Mouse (Mus musculus) c-Kit-positive CD71-positive TER-119-negative erythroid progenitor cells, embryonic 14.5 days (primary cell): Measurements from ENCODE around the gene Ndufv3.
"Not testable (repeated sequence)": the region's sequence is repeated elsewhere in the genome, so short reads cannot be mapped to it uniquely, and the experiment has no call there.

ENCODE experiments used
- DNase-seq: peaks from one replicate; pipeline ENCODE4 v3.0.0-alpha.2; 2013; ENCODE audit warnings: low read depth

Gene Ndufv3

GRCm38 (mm10) chr17:31512593-31512992 lies 7.3 kb upstream of the Ndufv3 start:
- no peak for DNase-seq

- DNase-seq: no peak
Measured at GRCm38 (mm10) chr17:31514696-31515095, 5.2 kb upstream of the Ndufv3 start.

GRCm38 (mm10) chr17:31519344-31519945 lies 470 bp upstream of the Ndufv3 start:
- peak; percentile 19 for DNase-seq

- no peak for DNase-seq
Measured at GRCm38 (mm10) chr17:31520895-31521294, 980 bp downstream of the Ndufv3 start.

- DNase-seq: no peak
Measured at GRCm38 (mm10) chr17:31521948-31522347, 2.0 kb downstream of the Ndufv3 start.

- no peak for DNase-seq
Measured at GRCm38 (mm10) chr17:31525114-31525513, 5.2 kb downstream of the Ndufv3 start.

- no peak for DNase-seq
Measured at GRCm38 (mm10) chr17:31525816-31526215, 5.9 kb downstream of the Ndufv3 start.

- no peak for DNase-seq
Measured at GRCm38 (mm10) chr17:31529314-31529713, 9.4 kb downstream of the Ndufv3 start.

- no peak for DNase-seq
Measured at GRCm38 (mm10) chr17:31531441-31532158, 11.7 kb downstream of the Ndufv3 start.

GRCm38 (mm10) chr17:31532331-31532730 lies 12.4 kb downstream of the Ndufv3 start:
- DNase-seq: not testable (repeated sequence)

- no peak for DNase-seq
Measured at GRCm38 (mm10) chr17:31535358-31535757, 15.4 kb downstream of the Ndufv3 start.

- no peak for DNase-seq
Measured at GRCm38 (mm10) chr17:31535871-31536629, 16.1 kb downstream of the Ndufv3 start.

- no peak for DNase-seq
Measured at GRCm38 (mm10) chr17:31540101-31540500, 20.2 kb downstream of the Ndufv3 start.

- no peak for DNase-seq
Measured at GRCm38 (mm10) chr17:31540809-31541459, 21.0 kb downstream of the Ndufv3 start.

GRCm38 (mm10) chr17:31541460-31541831 lies 21.5 kb downstream of the Ndufv3 start:
- DNase-seq: no peak

GRCm38 (mm10) chr17:31543574-31543973 lies 23.7 kb downstream of the Ndufv3 start:
- DNase-seq: no peak

GRCm38 (mm10) chr17:31546444-31547196 lies 26.7 kb downstream of the Ndufv3 start:
- no peak for DNase-seq

GRCm38 (mm10) chr17:31547974-31548373 lies 28.1 kb downstream of the Ndufv3 start:
- DNase-seq: no peak

GRCm38 (mm10) chr17:31549389-31549788 lies 29.5 kb downstream of the Ndufv3 start:
- DNase-seq: no peak

GRCm38 (mm10) chr17:31552601-31553000 lies 32.7 kb downstream of the Ndufv3 start:
- DNase-seq: not testable (repeated sequence)

- DNase-seq: no peak
Measured at GRCm38 (mm10) chr17:31556253-31556652, 36.3 kb downstream of the Ndufv3 start.
